Mouse (Mus musculus): Measurements from ENCODE around the gene Abhd14a. TPM values are rescaled to one million over a fixed set of nuclear protein-coding genes. Genes with fewer than 3 reads are reported as not detected.

Abhd14a gene
- total and polyA plus RNA-seq, 2 experiments from 2014 or later: 69.8 to 72.3 TPM

DNA sequence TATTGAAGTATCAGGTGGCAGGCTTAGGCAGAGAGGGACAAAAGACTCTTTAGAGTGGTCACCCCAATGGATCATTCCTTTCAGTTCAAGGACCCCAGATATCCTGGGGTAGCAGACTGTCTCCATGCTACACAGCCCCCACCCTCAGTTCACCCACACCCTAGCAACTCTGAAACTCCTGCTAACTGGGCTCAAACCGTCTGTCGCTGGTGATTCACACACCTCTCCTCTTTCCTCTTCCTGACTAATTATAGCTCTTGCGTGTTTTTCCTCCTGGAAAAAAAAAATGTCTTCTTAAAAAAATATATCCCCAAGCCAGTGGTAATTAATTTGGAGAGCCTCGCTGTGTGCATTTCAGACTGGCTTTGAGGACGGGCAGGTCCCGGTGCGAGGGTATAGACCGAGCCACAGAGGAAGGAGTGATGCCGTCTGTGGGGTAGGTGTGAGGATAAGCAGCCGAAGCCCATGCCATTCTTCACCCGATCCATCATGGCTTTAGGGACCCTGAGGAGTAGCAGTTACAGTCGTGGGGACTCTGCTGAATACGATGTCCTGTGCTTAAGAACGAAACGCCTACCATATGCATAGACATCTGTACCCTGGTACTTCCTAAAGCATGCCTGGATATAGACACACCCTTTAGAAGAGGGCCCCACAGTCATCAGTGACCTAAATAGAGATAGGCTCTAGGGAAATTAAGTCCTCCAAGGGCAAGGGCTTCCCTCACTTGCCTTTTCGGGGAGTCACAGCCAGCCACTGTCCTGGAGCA lies 44.7 kb downstream of the Abhd14a start:
- 78% methylated on average over 16 of the region's 16 CpGs for WGBS
- no peaks in the 10 kb centered on the region for H3K27me3 ChIP-seq (ENCODE audit: insufficient read depth, low read length)
- H3K27ac ChIP-seq (ENCODE audit: low read depth, low read length): 0 out of 2 replicates have a peak overlapping the region, but pooled peaks have one; percentile 7
- DNase-seq (ENCODE audit: low spot score) (no peak), ATAC-seq (ENCODE audit: low FRiP score) (no peak)
- H3K4me1 ChIP-seq (ENCODE audit: insufficient read depth, low read length): 0 out of 2 replicates have a peak, but pooled peaks cover 4% of the 10 kb centered on the region
- H3K4me3 ChIP-seq (ENCODE audit: low read depth, low read length): no peak overlapping the region
- H3K36me3 ChIP-seq (ENCODE audit: insufficient read depth, low read length): no peaks in the 10 kb centered on the region
- H3K9me3 ChIP-seq (ENCODE audit: low read length): no peaks in the 10 kb centered on the region
- no peak for TF ChIP-seq CTCF (IDR thresholded peaks at IDR 0.05)
- no peak overlapping the region for H3K9ac ChIP-seq (replicated peaks; ENCODE audit: low read length, poor library complexity, severe bottlenecking)
- no peak overlapping the region for H3K4me2 ChIP-seq (ENCODE audit: low read depth, low read length, poor library complexity, severe bottlenecking)

DNA sequence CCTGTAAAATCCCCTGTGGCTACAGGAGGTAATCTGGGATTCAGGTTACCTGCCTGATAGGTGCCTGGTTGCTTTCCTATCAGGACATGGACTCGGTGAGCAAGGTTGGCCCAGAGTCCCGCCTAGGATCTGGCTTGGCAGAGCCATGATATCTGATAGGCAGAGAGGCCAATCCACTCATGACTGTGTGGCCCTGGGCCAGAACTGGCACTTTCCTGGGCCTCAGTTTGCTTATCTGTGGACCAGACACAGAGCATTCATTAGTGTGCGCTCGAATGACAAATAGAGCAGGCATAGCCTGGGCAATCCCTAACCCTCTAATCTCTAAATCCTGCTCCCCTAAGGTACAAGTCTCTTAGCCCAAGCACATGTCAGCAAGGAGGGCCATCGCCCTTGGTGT lies 45.3 kb downstream of the Abhd14a start:
- H3K4me3 ChIP-seq (ENCODE audit: low read depth, low read length): no peak overlapping the region
- no peaks in the 10 kb centered on the region for H3K36me3 ChIP-seq (ENCODE audit: insufficient read depth, low read length)
- no peaks in the 10 kb centered on the region for H3K27me3 ChIP-seq (ENCODE audit: insufficient read depth, low read length)
- no peak overlapping the region for H3K27ac ChIP-seq (ENCODE audit: low read depth, low read length)
- no peak for DNase-seq (ENCODE audit: low spot score)
- H3K4me1 ChIP-seq (ENCODE audit: insufficient read depth, low read length): 0 out of 2 replicates have a peak, but pooled peaks cover 3% of the 10 kb centered on the region
- no peaks in the 10 kb centered on the region for H3K9me3 ChIP-seq (ENCODE audit: low read length)
- H3K4me2 ChIP-seq (ENCODE audit: low read depth, low read length, poor library complexity, severe bottlenecking): no peak overlapping the region
- ATAC-seq (ENCODE audit: low FRiP score): no peak
- no peak for TF ChIP-seq CTCF (IDR thresholded peaks at IDR 0.05)
- 72% methylated on average over 5 of the region's 5 CpGs for WGBS
- no peak overlapping the region for H3K9ac ChIP-seq (replicated peaks; ENCODE audit: low read length, poor library complexity, severe bottlenecking)

DNA sequence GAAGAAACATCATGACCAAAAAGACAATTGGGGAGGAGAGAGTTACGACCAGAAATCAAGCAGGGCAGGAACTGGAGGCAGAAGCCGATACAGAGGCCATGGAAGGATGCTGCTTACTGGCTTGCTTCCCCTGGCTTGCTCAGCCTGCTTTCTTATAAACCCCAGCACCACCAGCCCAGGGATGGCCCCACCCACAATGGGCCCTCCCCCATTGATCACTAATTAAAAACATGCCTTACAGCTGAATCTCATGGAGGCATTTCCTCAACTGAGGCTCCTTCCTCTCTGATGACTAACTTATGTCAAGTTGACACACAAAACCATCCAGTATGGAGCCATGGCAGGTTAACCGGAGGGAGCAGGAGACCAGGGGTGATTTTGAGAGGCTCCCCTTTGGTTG lies 47.7 kb downstream of the Abhd14a start:
- Histone ChIP-seq H3K9ac (replicated peaks; ENCODE audit: low read length, poor library complexity, severe bottlenecking) (no peak overlapping the region), H3K27me3 (ENCODE audit: insufficient read depth, low read length) (no peaks in the 10 kb centered on the region), H3K36me3 (ENCODE audit: insufficient read depth, low read length) (no peaks in the 10 kb centered on the region), H3K4me3 (ENCODE audit: low read depth, low read length) (no peak overlapping the region), H3K4me2 (ENCODE audit: low read depth, low read length, poor library complexity, severe bottlenecking) (no peak overlapping the region), H3K9me3 (ENCODE audit: low read length) (no peaks in the 10 kb centered on the region), H3K4me1 (ENCODE audit: insufficient read depth, low read length) (0 out of 2 replicates have a peak, but pooled peaks cover 4% of the 10 kb centered on the region), H3K27ac (ENCODE audit: low read depth, low read length) (no peak overlapping the region)
- no peak for TF ChIP-seq CTCF (IDR thresholded peaks at IDR 0.05)
- WGBS: 86% methylated on average over 3 of the region's 3 CpGs
- no peak for DNase-seq (ENCODE audit: low spot score)
- ATAC-seq (ENCODE audit: low FRiP score): no peak

DNA sequence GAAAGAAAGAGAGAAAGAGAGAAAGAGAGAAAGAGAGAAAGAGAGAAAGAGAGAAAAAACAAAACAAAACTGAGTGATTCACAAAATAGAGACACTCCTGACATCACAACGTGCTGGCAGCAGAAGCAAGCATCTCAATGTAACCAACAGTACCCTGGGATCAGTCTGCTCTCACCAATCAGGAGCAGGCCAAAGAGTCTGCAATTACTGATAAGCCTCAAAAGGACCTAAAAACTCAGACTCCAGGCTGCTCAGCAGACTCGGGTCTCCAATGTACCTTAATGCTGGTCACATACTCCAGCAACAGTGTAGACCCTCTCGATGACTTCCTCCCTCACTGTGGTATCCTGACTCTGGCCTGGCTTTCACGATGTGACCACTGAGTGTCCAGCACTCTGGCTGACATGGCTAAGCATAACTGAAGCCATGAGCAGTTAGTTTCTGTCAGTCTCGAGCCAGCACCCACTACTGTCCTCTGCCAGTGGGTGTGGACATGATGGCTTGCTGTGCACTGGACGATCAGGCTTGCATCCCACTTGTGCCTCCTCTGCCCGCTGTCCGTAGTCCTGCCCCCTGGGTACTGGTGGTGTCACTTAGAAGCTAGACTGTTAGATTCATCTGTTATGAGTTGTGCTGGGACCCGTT lies 48.7 kb downstream of the Abhd14a start:
- 83% methylated on average over 9 of the region's 9 CpGs for WGBS

DNA sequence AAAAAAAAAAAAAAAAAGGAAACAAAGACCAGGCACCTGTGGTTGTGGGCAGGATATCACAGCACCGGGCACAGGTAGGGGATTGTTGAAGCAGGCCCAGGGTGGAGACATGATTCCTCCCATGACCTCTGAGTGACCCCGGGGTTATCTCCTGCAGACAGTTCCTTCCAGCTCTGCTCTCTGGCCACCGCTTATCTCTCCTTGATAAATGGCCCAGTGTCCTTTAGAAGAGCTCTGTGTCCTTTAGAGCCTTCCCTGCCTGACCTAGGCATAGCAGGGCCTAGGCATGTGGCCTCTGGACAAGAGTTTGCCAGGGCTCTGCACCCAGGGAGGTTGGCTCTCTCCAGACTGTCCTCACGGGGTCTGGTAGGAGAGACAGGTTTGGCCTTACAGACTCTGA lies 49.7 kb downstream of the Abhd14a start:
- no peaks in the 10 kb centered on the region for H3K36me3 ChIP-seq (ENCODE audit: insufficient read depth, low read length)
- no peak overlapping the region for H3K4me2 ChIP-seq (ENCODE audit: low read depth, low read length, poor library complexity, severe bottlenecking)
- no peak overlapping the region for H3K9ac ChIP-seq (replicated peaks; ENCODE audit: low read length, poor library complexity, severe bottlenecking)
- H3K27me3 ChIP-seq (ENCODE audit: insufficient read depth, low read length): no peaks in the 10 kb centered on the region
- no peak for DNase-seq (ENCODE audit: low spot score)
- no peak overlapping the region for H3K4me3 ChIP-seq (ENCODE audit: low read depth, low read length)
- H3K9me3 ChIP-seq (ENCODE audit: low read length): no peaks in the 10 kb centered on the region
- no peak for ATAC-seq (ENCODE audit: low FRiP score)
- 87% methylated on average over 4 of the region's 4 CpGs for WGBS
- H3K4me1 ChIP-seq (ENCODE audit: insufficient read depth, low read length): peaks cover 8% of the 10 kb centered on the region; the same call in 1 of the 2 replicates
- TF ChIP-seq CTCF (IDR thresholded peaks at IDR 0.05): no peak
- no peak overlapping the region for H3K27ac ChIP-seq (ENCODE audit: low read depth, low read length)

More for the DNA sequence above, 48.7 kb downstream of the Abhd14a start:
- Histone ChIP-seq H3K9ac (replicated peaks; ENCODE audit: low read length, poor library complexity, severe bottlenecking) (no peak overlapping the region), H3K4me3 (ENCODE audit: low read depth, low read length) (no peak overlapping the region), H3K27ac (ENCODE audit: low read depth, low read length) (no peak overlapping the region), H3K36me3 (ENCODE audit: insufficient read depth, low read length) (no peaks in the 10 kb centered on the region), H3K9me3 (ENCODE audit: low read length) (no peaks in the 10 kb centered on the region), H3K4me2 (ENCODE audit: low read depth, low read length, poor library complexity, severe bottlenecking) (no peak overlapping the region), H3K27me3 (ENCODE audit: insufficient read depth, low read length) (no peaks in the 10 kb centered on the region), H3K4me1 (ENCODE audit: insufficient read depth, low read length) (peaks cover 8% of the 10 kb centered on the region; the same call in 1 of the 2 replicates)
- TF ChIP-seq CTCF (IDR thresholded peaks at IDR 0.05): no peak
- ATAC-seq (ENCODE audit: low FRiP score): no peak
- no peak for DNase-seq (ENCODE audit: low spot score)
